In genomic region chrX:53209431-53209830, GRCm38 (mm10) we compare ENCODE assay signal across 25 mouse cellular contexts. TPM values are rescaled to one million over a fixed set of nuclear protein-coding genes. Genes with fewer than 3 reads are reported as not detected.
DNase-seq lines count a peak whose midpoint lies in the region; ATAC-seq lines count a peak whose summit lies in the region.
"Had no signal": no experiment of that assay in that cellular context is flagged by ENCODE, and none has a peak within 500 bp of the region (broad histone marks: within the 10 kb centered on the region; RNA-seq: fewer than 3 reads in every experiment).

No protein-coding gene starts in this region.

- no peaks in the 10 kb centered on the region for H3K9me3 ChIP-seq in heart, embryonic 16.5 days (replicated peaks; ENCODE audit: control insufficient read depth, low read length)
- H3K9me3 ChIP-seq in lung, embryonic 16.5 days (ENCODE audit: control insufficient read depth, low read length), result no peaks in the 10 kb centered on the region
- no peaks in the 10 kb centered on the region for H3K9me3 ChIP-seq in stomach, embryonic 15.5 days
- H3K9me3 ChIP-seq in hindbrain, embryonic 13.5 days, result no peaks in the 10 kb centered on the region
- H3K9me3 ChIP-seq: forebrain, embryonic 13.5 days; hindbrain, embryonic 10.5 days; limb, embryonic 12.5 days; liver, embryonic 13.5 days; midbrain, embryonic 13.5 days had no signal

- H3K27ac ChIP-seq in heart, embryonic 16.5 days (ENCODE audit: low read length), result peak overlapping the region; percentile 74
- H3K27ac ChIP-seq in lung, embryonic 16.5 days (ENCODE audit: low read length), result peak overlapping the region; percentile 88
- peak overlapping the region; percentile 23 for H3K27ac ChIP-seq in stomach, embryonic 15.5 days
- no peak overlapping the region for H3K27ac ChIP-seq in hindbrain, embryonic 13.5 days
- H3K27ac ChIP-seq: forebrain, embryonic 13.5 days; hindbrain, embryonic 10.5 days; liver, embryonic 13.5 days; macrophage; midbrain, embryonic 13.5 days had no signal

- H3K27me3 ChIP-seq in heart, embryonic 16.5 days (ENCODE audit: control insufficient read depth, insufficient read depth, low read length), result no peaks in the 10 kb centered on the region
- no peaks in the 10 kb centered on the region for H3K27me3 ChIP-seq in lung, embryonic 16.5 days (ENCODE audit: control insufficient read depth, insufficient read depth, low read depth, low read length)
- no peaks in the 10 kb centered on the region for H3K27me3 ChIP-seq in stomach, embryonic 15.5 days (replicated peaks)
- H3K27me3 ChIP-seq in hindbrain, embryonic 13.5 days, result no peaks in the 10 kb centered on the region
- H3K27me3 ChIP-seq: CH12.LX; forebrain, embryonic 13.5 days; liver, embryonic 13.5 days; midbrain, embryonic 13.5 days had no signal

- H3K9ac ChIP-seq in heart, embryonic 16.5 days (ENCODE audit: low read length), result peak overlapping the region; percentile 29; the same call in 1 of the 2 replicates
- peak overlapping the region; percentile 24; the same call in 1 of the 2 replicates for H3K9ac ChIP-seq in lung, embryonic 16.5 days (ENCODE audit: low read length)
- no peak overlapping the region for H3K9ac ChIP-seq in stomach, embryonic 15.5 days
- H3K9ac ChIP-seq in hindbrain, embryonic 13.5 days, result no peak overlapping the region
- H3K9ac ChIP-seq: forebrain, embryonic 13.5 days; limb, embryonic 12.5 days; liver, embryonic 13.5 days; midbrain, embryonic 13.5 days had no signal

- 57% methylated on average over 7 of the region's 7 CpGs for WGBS in heart, embryonic 16.5 days
- WGBS in lung, embryonic 16.5 days, result 46% methylated on average over 7 of the region's 7 CpGs
- WGBS in stomach, embryonic 15.5 days, result 63% methylated on average over 7 of the region's 7 CpGs
- WGBS in hindbrain, embryonic 13.5 days, result 58% methylated on average over 7 of the region's 7 CpGs

- no peak overlapping the region for H3K4me2 ChIP-seq in heart, embryonic 16.5 days (ENCODE audit: low read depth, low read length)
- no peak overlapping the region for H3K4me2 ChIP-seq in lung, embryonic 16.5 days (ENCODE audit: low read depth, low read length)
- no peak overlapping the region for H3K4me2 ChIP-seq in stomach, embryonic 15.5 days
- H3K4me2 ChIP-seq in hindbrain, embryonic 13.5 days, result no peak overlapping the region
- H3K4me2 ChIP-seq: forebrain, embryonic 13.5 days; limb, embryonic 12.5 days; liver, embryonic 13.5 days; midbrain, embryonic 13.5 days had no signal

- no peak overlapping the region for H3K4me3 ChIP-seq in heart, embryonic 16.5 days (ENCODE audit: low read length)
- no peak overlapping the region for H3K4me3 ChIP-seq in lung, embryonic 16.5 days (ENCODE audit: low read length)
- H3K4me3 ChIP-seq in stomach, embryonic 15.5 days (replicated peaks), result no peak overlapping the region
- H3K4me3 ChIP-seq in hindbrain, embryonic 13.5 days, result no peak overlapping the region
- H3K4me3 ChIP-seq: forebrain, embryonic 13.5 days; hindbrain, embryonic 10.5 days; limb, embryonic 12.5 days; liver, embryonic 13.5 days; midbrain, embryonic 13.5 days had no signal

- peak; percentile 51 for DNase-seq in adrenal gland, postnatal 14 days
- DNase-seq in adrenal gland, adult 18-20 months (ENCODE audit: low spot score in 2 of 2), result no peak
- DNase-seq in heart, adult 18-20 months, result no peak
- DNase-seq in lung, postnatal 36 days, result no peak
- DNase-seq: cerebellum, adult 9-11 months; gastrocnemius, postnatal 25 days; kidney, postnatal 25 days; layer of hippocampus, adult 9-11 months; liver, embryonic 13.5 days; retina, postnatal 1 day; right cerebral cortex, postnatal 4 days; thymus, adult 18-20 months had no signal

- no peak; the same call in 1 of the 2 replicates for ATAC-seq in heart, embryonic 16.5 days (replicated peaks; ENCODE audit: extremely low read depth, insufficient read depth, low FRiP score)
- ATAC-seq in lung, embryonic 16.5 days (ENCODE audit: low read depth), result no peak
- no peak for ATAC-seq in stomach, embryonic 15.5 days (ENCODE audit: insufficient read depth, low FRiP score, low read depth)
- ATAC-seq in hindbrain, embryonic 13.5 days (ENCODE audit: low FRiP score), result no peak
- ATAC-seq: forebrain, embryonic 13.5 days; inflammation-experienced regulatory T-cells, adult 6 months; midbrain, embryonic 13.5 days had no signal

- no peaks in the 10 kb centered on the region for H3K36me3 ChIP-seq in heart, embryonic 16.5 days (ENCODE audit: control insufficient read depth, insufficient read depth)
- H3K36me3 ChIP-seq in lung, embryonic 16.5 days (ENCODE audit: control insufficient read depth, insufficient read depth, low read length), result no peaks in the 10 kb centered on the region
- H3K36me3 ChIP-seq in stomach, embryonic 15.5 days, result no peaks in the 10 kb centered on the region
- no peaks in the 10 kb centered on the region for H3K36me3 ChIP-seq in hindbrain, embryonic 13.5 days
- H3K36me3 ChIP-seq: hindbrain, embryonic 10.5 days; limb, embryonic 12.5 days; liver, embryonic 13.5 days; midbrain, embryonic 13.5 days had no signal

- H3K4me1 ChIP-seq in heart, embryonic 16.5 days (ENCODE audit: control insufficient read depth, insufficient read depth, low read length), result peaks cover 27% of the 10 kb centered on the region
- peaks cover 32% of the 10 kb centered on the region for H3K4me1 ChIP-seq in lung, embryonic 16.5 days (replicated peaks; ENCODE audit: control insufficient read depth, insufficient read depth, low read length)
- H3K4me1 ChIP-seq in stomach, embryonic 15.5 days, result peaks cover 10% of the 10 kb centered on the region
- 0 out of 2 replicates have a peak, but pooled peaks cover 10% of the 10 kb centered on the region for H3K4me1 ChIP-seq in hindbrain, embryonic 13.5 days (replicated peaks)
- H3K4me1 ChIP-seq: liver, embryonic 13.5 days had no signal

RNA-seq across cellular contexts. Expression of gene Plac1, which starts 30.5 kb away (rescaled TPM):
- not detected in 2 replicates for total RNA-seq in adrenal gland, postnatal 14 days (2021)
- total RNA-seq in adrenal gland, adult 18-20 months (2021), result not detected
- polyA plus RNA-seq in heart, embryonic 16.5 days (2015; fragmentation: Nextera tagmentation; extraction: Ambion mirVana), result 4.6 and 6.2 TPM in 2 replicates
- not detected for total RNA-seq in heart, adult 18-20 months (2021)
- polyA plus RNA-seq in lung, embryonic 16.5 days (2015; fragmentation: Nextera tagmentation; extraction: Ambion mirVana), result 19.5 and 21.1 TPM in 2 replicates
- 6.3 and 7.5 TPM in 2 replicates for polyA plus RNA-seq in stomach, embryonic 15.5 days (2015; fragmentation: Nextera tagmentation; extraction: Ambion mirVana)
- 0.82 and 1.2 TPM in 2 replicates for polyA plus RNA-seq in hindbrain, embryonic 13.5 days (2015; fragmentation: Nextera tagmentation; extraction: Ambion mirVana)
- total RNA-seq: CH12.LX; gastrocnemius, postnatal 25 days; left cerebral cortex, adult 8-10 months; neutrophil, adult 5-6 weeks had no signal
- polyA plus RNA-seq: inflammation-experienced regulatory T-cells, adult 6 months; macrophage had no signal

Comparison
In these comparisons a context has a peak if more than half of its experiments do, and no peak if none do; other contexts are left out.
1. H3K9ac ChIP-seq: peak in heart, embryonic 16.5 days (single experiment) and lung, embryonic 16.5 days (single experiment); none in stomach, embryonic 15.5 days (single experiment) and hindbrain, embryonic 13.5 days (single experiment).